Mouse (Mus musculus): Measurements from ENCODE around the gene Tomm34.

- TF ChIP-seq EP300 (optimal IDR thresholded peaks at IDR 0.05), result no peak
- no peak for TF ChIP-seq CTCF (IDR thresholded peaks at IDR 0.05; ENCODE audit: low read depth)
Observed at GRCm38 (mm10) chr2:164073120-164073519, 2.2 kb upstream of the Tomm34 start.

Measured in stomach, postnatal 0 days (tissue).